Mouse (Mus musculus): ENCODE results near the gene Amfr. TPM values are rescaled to one million over a fixed set of nuclear protein-coding genes. Genes with fewer than 3 reads are reported as not detected.

Gene Amfr
- polyA plus RNA-seq, 1 experiment = 91.0 TPM

DNA sequence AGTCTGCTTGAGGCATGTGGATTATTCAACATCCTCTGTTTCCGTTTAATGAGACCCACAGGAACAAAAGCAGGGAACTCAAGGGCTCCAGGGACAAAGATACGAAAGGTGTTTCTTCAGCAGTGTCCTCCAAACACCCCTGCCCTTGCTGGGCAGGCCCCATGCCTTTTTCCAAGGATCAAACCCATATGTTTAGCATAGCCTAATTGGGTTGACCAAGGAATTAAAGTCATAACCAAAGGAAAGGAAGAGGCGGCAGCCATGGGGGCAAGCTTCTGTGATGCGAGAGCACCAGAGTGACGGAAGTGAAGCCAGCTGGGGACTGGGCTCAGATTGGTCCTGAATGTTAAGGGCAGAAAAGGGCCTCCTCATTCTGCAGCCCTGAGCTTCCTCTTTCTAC is 40.4 kb downstream of the Amfr start:
- H3K27ac ChIP-seq (ENCODE audit: insufficient read depth, low read length) = no peak overlapping the region
- TF ChIP-seq CTCF (IDR thresholded peaks at IDR 0.05; ENCODE audit: borderline replicate concordance, insufficient read depth, low read length) (no peak), POLR2A (IDR thresholded peaks at IDR 0.05; ENCODE audit: low read depth, low read length) (no peak)
- H3K4me1 ChIP-seq (ENCODE audit: control insufficient read depth, insufficient read depth, low read length) = no peaks in the 10 kb centered on the region
- no peak overlapping the region for H3K4me3 ChIP-seq (ENCODE audit: insufficient read depth, low read length)

DNA sequence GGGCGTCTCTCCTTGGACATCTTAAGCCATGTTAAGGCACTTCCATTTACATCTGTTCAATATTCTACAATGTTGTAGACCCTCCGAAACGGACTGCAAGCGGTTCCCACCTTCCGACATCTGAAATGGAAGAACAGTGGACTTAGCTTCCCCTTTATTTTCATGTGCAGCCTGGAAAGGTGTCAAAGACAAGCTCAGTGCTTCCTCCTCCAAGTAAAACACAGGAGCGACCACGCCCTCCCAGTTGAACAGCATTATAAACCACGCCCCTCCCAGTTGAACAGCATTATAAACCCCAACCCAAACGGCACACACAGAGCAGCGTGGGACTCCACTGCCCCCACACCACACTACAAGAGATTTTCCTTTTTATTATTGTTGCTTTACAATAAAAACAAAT is 41.2 kb downstream of the Amfr start:
- TF ChIP-seq CTCF (IDR thresholded peaks at IDR 0.05; ENCODE audit: borderline replicate concordance, insufficient read depth, low read length) (no peak), POLR2A (IDR thresholded peaks at IDR 0.05; ENCODE audit: low read depth, low read length) (no peak)
- Histone ChIP-seq H3K4me1 (ENCODE audit: control insufficient read depth, insufficient read depth, low read length) (no peaks in the 10 kb centered on the region), H3K4me3 (ENCODE audit: insufficient read depth, low read length) (no peak overlapping the region), H3K27ac (ENCODE audit: insufficient read depth, low read length) (no peak overlapping the region)

DNA sequence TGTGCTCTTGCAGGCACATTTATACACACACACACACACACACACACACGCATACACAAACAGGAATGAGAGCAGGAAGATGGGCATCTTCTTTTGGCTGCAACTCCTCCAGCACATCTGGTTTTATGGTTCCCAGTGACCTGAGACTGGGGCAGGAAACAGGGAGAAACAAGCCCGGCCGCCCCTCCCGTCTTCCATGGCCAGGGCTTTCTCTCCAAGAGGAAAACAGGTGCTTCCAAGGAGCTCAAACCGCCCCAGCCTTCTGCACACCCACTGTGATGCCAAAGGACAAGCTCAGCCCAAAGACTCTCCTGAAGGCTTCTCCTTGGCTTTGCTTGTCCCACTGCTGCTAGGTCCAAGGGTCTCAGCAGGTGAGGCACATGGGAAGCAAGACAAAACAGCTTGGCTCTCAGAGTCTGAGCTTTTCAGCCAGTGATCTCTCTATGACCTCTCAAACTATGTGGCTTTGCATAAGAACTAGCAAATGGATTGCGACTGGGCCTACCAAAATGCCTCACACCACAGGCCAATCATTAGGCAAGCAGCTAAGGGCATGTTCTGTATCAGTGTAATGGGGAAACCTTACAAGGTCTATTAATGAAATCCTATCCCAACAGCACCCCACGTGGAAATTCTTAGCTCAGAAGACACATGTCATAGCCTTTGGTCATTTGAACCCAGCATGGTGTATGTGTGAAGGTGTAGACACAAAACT is 42.9 kb downstream of the Amfr start:
- H3K27ac ChIP-seq (ENCODE audit: insufficient read depth, low read length) = no peak overlapping the region
- no peak for TF ChIP-seq POLR2A (IDR thresholded peaks at IDR 0.05; ENCODE audit: low read depth, low read length)
- TF ChIP-seq CTCF (IDR thresholded peaks at IDR 0.05; ENCODE audit: borderline replicate concordance, insufficient read depth, low read length) = no peak
- no peaks in the 10 kb centered on the region for H3K4me1 ChIP-seq (ENCODE audit: control insufficient read depth, insufficient read depth, low read length)
- no peak overlapping the region for H3K4me3 ChIP-seq (ENCODE audit: insufficient read depth, low read length)

DNA sequence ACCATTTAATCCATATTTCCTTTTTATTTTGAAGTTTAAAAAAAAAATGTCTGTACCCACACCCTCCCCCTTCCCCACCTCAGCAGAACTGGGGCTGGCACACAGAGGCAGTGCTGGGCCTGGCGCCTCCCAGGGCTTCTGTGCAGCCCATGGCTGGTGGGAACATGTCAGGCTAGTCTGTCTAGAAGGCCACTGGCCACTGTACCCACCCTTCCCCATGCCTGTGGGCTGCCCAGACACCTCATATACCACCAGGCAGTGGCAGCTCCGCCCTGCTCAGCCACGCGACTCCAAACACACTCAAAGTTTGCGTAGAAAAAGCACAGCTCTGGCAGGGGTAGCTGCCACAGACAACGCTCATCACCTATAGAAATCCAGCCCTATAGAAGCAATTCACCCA is 44.3 kb downstream of the Amfr start:
- H3K27ac ChIP-seq (ENCODE audit: insufficient read depth, low read length) = no peak overlapping the region
- TF ChIP-seq CTCF (IDR thresholded peaks at IDR 0.05; ENCODE audit: borderline replicate concordance, insufficient read depth, low read length) = no peak
- no peak for TF ChIP-seq POLR2A (IDR thresholded peaks at IDR 0.05; ENCODE audit: low read depth, low read length)

DNA sequence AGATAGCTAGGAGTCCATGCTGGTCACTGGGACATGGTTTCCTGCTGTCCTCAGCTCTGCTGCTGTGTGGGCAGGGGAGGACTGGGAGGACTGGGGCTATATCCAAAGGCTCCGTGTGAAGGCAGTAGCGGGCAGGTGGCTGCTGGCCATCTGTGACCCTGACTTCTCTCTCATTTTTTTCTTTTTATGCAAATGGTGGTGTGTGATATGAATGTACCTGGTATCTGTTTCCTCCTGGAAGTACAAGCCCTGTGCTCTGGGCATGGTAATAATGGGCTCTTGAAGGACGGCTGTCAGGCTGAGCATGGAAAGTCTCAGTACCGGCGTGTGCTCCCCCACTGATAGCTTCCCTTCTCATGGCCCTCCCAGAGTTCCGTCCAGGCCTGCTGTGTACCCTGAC is 51.7 kb downstream of the Amfr start:
- Histone ChIP-seq H3K4me1 (ENCODE audit: control insufficient read depth, insufficient read depth, low read length) (no peaks in the 10 kb centered on the region), H3K4me3 (ENCODE audit: insufficient read depth, low read length) (no peak overlapping the region), H3K27ac (ENCODE audit: insufficient read depth, low read length) (no peak overlapping the region)
- TF ChIP-seq CTCF (IDR thresholded peaks at IDR 0.05; ENCODE audit: borderline replicate concordance, insufficient read depth, low read length) (no peak), POLR2A (IDR thresholded peaks at IDR 0.05; ENCODE audit: low read depth, low read length) (no peak)

More for the DNA sequence above, 44.3 kb downstream of the Amfr start:
- no peaks in the 10 kb centered on the region for H3K4me1 ChIP-seq (ENCODE audit: control insufficient read depth, insufficient read depth, low read length)
- H3K4me3 ChIP-seq (ENCODE audit: insufficient read depth, low read length) = no peak overlapping the region

DNA sequence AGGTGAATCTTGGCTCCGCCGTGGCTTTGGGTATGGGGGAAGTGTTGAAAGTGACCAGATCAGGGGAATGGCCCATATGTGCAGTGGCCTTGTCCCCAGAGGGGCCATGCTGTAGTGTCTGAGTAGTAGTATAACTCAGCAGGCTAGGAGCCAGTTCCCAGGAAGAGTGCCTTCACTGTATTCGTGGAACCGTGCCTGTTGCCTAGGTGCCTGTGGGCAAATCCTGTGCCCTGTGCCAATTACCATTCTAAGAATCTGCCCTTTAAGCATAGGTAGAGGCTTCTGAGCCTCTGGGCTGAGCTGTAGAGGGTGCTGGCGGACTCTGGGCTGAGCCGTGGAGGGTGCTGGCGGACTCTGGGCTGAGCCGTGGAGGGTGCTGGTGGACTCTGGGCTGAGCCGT is 54.2 kb downstream of the Amfr start:
- TF ChIP-seq POLR2A (IDR thresholded peaks at IDR 0.05; ENCODE audit: low read depth, low read length) (no peak), CTCF (IDR thresholded peaks at IDR 0.05; ENCODE audit: borderline replicate concordance, insufficient read depth, low read length) (no peak)
- Histone ChIP-seq H3K27ac (ENCODE audit: insufficient read depth, low read length) (no peak overlapping the region), H3K4me1 (ENCODE audit: control insufficient read depth, insufficient read depth, low read length) (no peaks in the 10 kb centered on the region), H3K4me3 (ENCODE audit: insufficient read depth, low read length) (no peak overlapping the region)

DNA sequence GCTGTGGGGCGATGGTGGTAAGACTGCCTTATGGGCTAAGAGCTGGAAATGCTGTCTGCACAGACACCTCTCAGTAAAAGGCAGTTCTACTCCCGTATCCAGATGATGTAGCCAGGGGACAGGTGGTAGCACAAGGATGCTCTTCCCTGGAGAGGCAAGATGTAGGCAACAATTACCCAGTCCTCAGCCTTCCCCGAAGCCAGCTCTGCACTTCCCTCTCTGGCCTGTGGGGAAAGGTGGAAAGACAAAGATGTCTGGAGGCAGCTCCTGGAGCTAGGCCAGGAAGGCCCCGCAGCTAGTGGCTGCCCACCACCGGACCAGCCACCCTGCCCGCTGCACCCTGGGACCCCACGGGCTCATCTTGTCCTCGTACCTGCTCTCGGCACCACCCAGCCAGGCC is 60.1 kb downstream of the Amfr start:
- H3K4me1 ChIP-seq (ENCODE audit: control insufficient read depth, insufficient read depth, low read length) = no peaks in the 10 kb centered on the region
- H3K4me3 ChIP-seq (ENCODE audit: insufficient read depth, low read length) = no peak overlapping the region
- no peak overlapping the region for H3K27ac ChIP-seq (ENCODE audit: insufficient read depth, low read length)
- TF ChIP-seq POLR2A (IDR thresholded peaks at IDR 0.05; ENCODE audit: low read depth, low read length) (no peak), CTCF (IDR thresholded peaks at IDR 0.05; ENCODE audit: borderline replicate concordance, insufficient read depth, low read length) (no peak)

DNA sequence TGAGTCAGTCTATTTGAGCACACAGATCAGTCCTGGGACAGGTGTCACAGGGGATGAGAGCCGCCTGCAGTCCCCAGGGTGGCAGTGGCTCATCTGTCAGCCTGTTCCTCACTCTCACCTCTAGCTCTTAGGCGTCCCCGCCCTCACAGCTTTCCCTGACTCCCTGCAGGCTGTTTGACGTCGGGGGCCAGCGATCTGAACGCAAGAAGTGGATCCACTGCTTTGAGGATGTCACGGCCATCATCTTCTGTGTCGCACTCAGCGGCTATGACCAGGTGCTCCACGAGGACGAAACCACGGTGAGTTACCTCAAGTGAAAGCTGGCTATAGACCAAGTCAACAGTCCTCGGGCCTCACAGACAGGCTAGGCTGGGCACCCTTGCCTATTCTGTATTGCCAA is 62.5 kb downstream of the Amfr start:
- Histone ChIP-seq H3K4me3 (ENCODE audit: insufficient read depth, low read length) (no peak overlapping the region), H3K27ac (ENCODE audit: insufficient read depth, low read length) (no peak overlapping the region), H3K4me1 (ENCODE audit: control insufficient read depth, insufficient read depth, low read length) (no peaks in the 10 kb centered on the region)
- TF ChIP-seq POLR2A (IDR thresholded peaks at IDR 0.05; ENCODE audit: low read depth, low read length) = no peak
- TF ChIP-seq CTCF (IDR thresholded peaks at IDR 0.05; ENCODE audit: borderline replicate concordance, insufficient read depth, low read length) = no peak

DNA sequence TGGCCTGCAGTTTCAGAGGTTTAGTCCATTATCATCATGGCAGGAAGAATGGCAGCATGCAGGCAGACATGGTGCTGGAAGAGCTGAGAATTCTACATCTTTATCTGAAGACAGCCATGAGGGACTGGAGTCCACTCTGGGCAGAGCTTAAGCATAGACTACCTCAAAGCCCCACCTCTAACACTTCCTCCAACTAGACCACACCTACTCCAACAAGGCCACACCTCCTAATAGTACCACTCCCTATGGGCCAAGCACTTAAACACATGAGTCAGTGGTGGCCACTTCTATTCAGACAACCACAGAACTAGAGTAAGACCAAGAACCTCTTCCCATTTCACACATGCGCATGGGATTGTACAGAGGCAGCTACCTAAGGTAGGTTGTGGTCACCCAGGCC is 66.2 kb downstream of the Amfr start:
- no peak for TF ChIP-seq POLR2A (IDR thresholded peaks at IDR 0.05; ENCODE audit: low read depth, low read length)
- no peak for TF ChIP-seq CTCF (IDR thresholded peaks at IDR 0.05; ENCODE audit: borderline replicate concordance, insufficient read depth, low read length)
- Histone ChIP-seq H3K4me1 (ENCODE audit: control insufficient read depth, insufficient read depth, low read length) (no peaks in the 10 kb centered on the region), H3K4me3 (ENCODE audit: insufficient read depth, low read length) (no peak overlapping the region), H3K27ac (ENCODE audit: insufficient read depth, low read length) (no peak overlapping the region)

DNA sequence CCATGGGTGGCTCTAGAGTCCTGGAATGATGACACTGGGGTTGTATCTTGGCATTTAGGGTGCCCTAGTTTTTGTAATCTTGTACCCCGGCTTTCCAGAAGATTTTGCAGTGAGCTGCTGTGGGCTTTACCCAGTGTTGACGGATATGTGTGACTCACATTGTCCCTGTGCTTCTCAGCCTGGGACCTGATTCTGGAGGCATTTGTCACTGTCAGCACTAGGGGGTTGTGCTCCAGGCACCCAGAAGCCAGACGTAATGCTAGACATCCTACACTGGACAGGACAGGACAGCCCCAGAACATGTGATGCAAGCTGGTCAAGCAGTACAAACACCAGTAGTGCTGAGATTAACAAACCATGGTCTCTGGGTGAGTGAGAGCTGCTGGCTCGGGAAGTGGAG is 66.9 kb downstream of the Amfr start:
- H3K4me3 ChIP-seq (ENCODE audit: insufficient read depth, low read length) = no peak overlapping the region
- H3K4me1 ChIP-seq (ENCODE audit: control insufficient read depth, insufficient read depth, low read length) = 0 out of 2 replicates have a peak, but pooled peaks cover 5% of the 10 kb centered on the region
- TF ChIP-seq CTCF (IDR thresholded peaks at IDR 0.05; ENCODE audit: borderline replicate concordance, insufficient read depth, low read length) (no peak), POLR2A (IDR thresholded peaks at IDR 0.05; ENCODE audit: low read depth, low read length) (no peak)
- no peak overlapping the region for H3K27ac ChIP-seq (ENCODE audit: insufficient read depth, low read length)
